Mouse (Mus musculus) neural tube, embryonic 11.5 days (tissue): Measurements from ENCODE around the gene Nckap5l. TPM values are rescaled to one million over a fixed set of nuclear protein-coding genes. Genes with fewer than 3 reads are reported as not detected.

Experiments used
- ATAC-seq: fragments of 200-750 bp; cut with Nextera tagmentation; 2 replicates; pipeline ENCODE4 v1.8.0; 2017; ENCODE audit warnings: moderate number of reproducible peaks, mild to moderate bottlenecking, moderate TSS enrichment, moderate library complexity; ENCODE audit not compliant: insufficient read depth, low FRiP score, low TSS enrichment
- DNase-seq: peaks from one replicate; pipeline ENCODE4 v3.0.0-alpha.2; 2015; ENCODE audit warnings: low spot score
- H3K27ac ChIP-seq: fragments of 300-500 bp; sonication (generic); 2 replicates; pipeline ENCODE4 v1.5.1; 2014; ENCODE audit warnings: low read depth, mild to moderate bottlenecking, low read length
- H3K27me3 ChIP-seq: fragments of 300-500 bp; sonication (generic); 2 replicates; pipeline ENCODE4 v1.6.1; 2014; ENCODE audit warnings: mild to moderate bottlenecking, low read length, mixed read lengths; ENCODE audit not compliant: control insufficient read depth, insufficient read depth
- H3K36me3 ChIP-seq: fragments of 300-500 bp; sonication (generic); 2 replicates; pipeline ENCODE4 v1.6.1; 2014; ENCODE audit warnings: mild to moderate bottlenecking, low read length, moderate library complexity, mixed read lengths; ENCODE audit not compliant: control insufficient read depth, insufficient read depth
- H3K4me1 ChIP-seq: fragments of 300-500 bp; sonication (generic); 2 replicates; pipeline ENCODE4 v1.6.1; 2014; ENCODE audit warnings: low read length, mixed read lengths; ENCODE audit not compliant: control insufficient read depth, insufficient read depth
- H3K4me2 ChIP-seq: fragments of 300-500 bp; sonication (generic); 2 replicates; pipeline ENCODE4 v1.6.1; 2014; ENCODE audit warnings: low read depth, mild to moderate bottlenecking, moderate library complexity
- H3K4me3 ChIP-seq: fragments of 300-500 bp; sonication (generic); 2 replicates; pipeline ENCODE4 v1.5.1; 2014; ENCODE audit warnings: low read depth, low read length
- H3K9ac ChIP-seq: fragments of 300-500 bp; sonication (generic); 2 replicates; pipeline ENCODE4 v1.6.1; 2014; ENCODE audit warnings: mild to moderate bottlenecking, low read length
- H3K9me3 ChIP-seq: fragments of 300-500 bp; sonication (generic); 2 replicates; pipeline ENCODE4 v1.6.1; 2016; ENCODE audit warnings: low read length; ENCODE audit not compliant: control insufficient read depth
- WGBS: fragments of 180-500 bp; shearing (Covaris S2); extraction: QIAGEN DNeasy Blood & Tissue Kit; methylation state at CpG from one replicate; pipeline ENCODE4 v1.1.7; 2014; 5-methylcytosine and 5-hydroxymethylcytosine counted together
- polyA plus RNA-seq: library from polyadenylated mRNA; unstranded; fragments of >200 nt; fragmentation: Nextera tagmentation; extraction: Ambion mirVana; gene quantifications from 2 replicates; pipeline ENCODE4 v1.2.1, GENCODE M21; 2014

Nckap5l gene
- 14.9 TPM in 2 replicates for polyA plus RNA-seq

DNA sequence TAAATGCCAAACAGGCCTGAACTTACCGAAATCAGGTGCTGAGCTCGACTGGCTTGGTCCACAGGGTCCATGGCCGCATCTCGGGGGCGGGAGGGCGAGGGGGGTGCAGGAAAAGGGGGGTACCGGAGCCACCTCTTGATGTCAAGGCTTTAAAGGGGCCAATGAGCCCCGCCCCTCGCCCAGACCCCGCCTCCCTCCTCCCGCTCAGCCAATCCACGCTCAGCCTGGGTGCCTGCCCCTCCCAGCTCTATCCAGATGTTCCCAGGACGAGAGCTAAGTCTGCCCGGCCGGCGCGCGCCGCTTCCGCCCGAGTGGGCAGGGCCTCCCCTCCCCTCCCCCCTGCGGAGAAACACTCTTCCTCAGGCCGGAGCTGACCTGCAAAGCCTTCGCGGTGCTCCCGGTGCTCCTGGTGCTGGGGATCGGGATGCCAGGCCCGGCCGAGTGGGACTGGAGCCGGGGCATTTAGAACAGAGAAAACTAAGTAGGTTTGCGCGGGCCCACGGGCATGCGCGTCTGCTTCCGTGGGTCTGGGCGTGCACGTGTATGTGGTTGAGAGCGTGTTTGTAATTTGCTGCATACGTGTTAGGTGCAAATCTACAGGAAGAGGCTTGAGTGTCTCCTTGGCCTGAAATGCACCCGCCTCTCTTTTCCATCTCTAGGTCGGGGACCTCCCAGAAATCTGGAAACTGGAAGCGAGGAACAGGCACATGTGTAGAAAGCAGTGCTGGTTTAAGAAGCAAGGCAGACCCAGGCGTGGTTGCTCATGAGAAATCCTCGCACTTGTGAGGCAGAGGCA is at the start of gene Nckap5l:
Gene Nckap5l (minus strand): TSS at position 143 of the 796 bp plus-strand sequence.
- H3K4me3 ChIP-seq, result peak within 1 kb of the TSS; percentile 88
- peak within 1 kb of the TSS; percentile 76 for H3K27ac ChIP-seq
- H3K36me3 ChIP-seq, result no peaks in the 10 kb centered on the region
- peak within 1 kb of the TSS; percentile 72 for H3K9ac ChIP-seq
- H3K4me2 ChIP-seq, result peak within 1 kb of the TSS; percentile 78
- ATAC-seq (peak; percentile 94), DNase-seq (peak; percentile 94)
- no peaks in the 10 kb centered on the region for H3K27me3 ChIP-seq
- WGBS, result 1% methylated on average over 38 of the region's 45 CpGs
- peaks cover 17% of the 10 kb centered on the region for H3K4me1 ChIP-seq
- H3K9me3 ChIP-seq, result no peaks in the 10 kb centered on the region

DNA sequence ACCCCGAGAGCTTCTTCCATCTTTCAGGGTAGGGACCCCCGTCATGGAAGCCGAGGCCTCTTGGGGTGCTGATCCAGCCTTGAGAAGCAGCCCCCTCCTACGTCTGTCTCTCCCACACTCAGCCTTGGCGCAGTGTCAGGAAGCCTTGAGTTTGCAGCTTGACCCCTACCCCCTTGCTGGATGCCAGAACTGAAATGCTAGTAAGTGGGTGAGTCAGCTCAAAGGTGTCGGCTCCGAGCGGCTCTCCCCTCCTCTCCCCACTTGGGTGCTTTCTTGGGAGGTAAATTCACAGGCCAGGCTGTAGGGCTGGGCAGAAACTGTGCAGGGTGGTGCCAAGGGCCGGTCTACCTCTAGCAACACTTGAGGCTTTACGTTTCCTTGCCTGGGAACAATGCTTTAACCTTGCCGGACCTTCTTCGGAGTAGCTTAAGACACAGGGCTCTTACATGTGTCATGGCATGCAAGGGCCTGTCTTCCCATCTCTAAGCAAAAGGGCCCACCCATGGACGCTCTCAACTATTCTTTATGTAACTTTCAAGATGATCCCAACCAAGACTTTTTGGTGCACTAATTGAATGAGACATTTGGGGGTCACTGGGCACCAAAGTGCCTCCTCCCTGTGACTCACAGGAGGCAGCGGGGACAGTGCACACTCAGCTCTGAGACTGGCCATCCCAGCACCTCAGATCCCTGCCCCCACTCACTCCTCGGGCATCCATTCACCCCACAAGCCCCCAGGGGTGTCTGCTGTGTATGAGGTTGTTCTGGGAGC is 48.0 kb upstream of the Nckap5l start:
- WGBS, result 82% methylated on average over 15 of the region's 15 CpGs

DNA sequence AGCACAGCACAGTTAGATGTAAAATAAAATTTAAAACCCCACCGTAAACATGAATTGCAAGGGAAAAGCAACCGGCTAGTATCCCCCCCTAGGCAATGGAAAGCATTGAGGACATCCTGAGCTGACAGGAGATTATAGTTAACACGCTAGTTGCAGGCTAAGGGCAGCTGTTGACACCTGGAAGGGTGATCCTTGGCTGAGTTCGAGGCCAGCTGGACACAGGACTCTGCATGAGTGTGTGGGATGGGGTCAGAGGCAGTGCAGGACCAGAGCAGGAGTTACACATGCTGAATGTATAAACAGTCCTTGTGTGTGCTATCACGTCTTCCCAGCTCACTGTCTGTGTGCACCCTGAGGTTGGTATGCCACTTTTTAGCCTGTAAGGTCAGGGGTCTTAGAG is 45.7 kb upstream of the Nckap5l start:
- Histone ChIP-seq H3K4me3 (no peak overlapping the region), H3K9ac (no peak overlapping the region), H3K27ac (no peak overlapping the region), H3K36me3 (no peaks in the 10 kb centered on the region), H3K4me2 (no peak overlapping the region), H3K27me3 (no peaks in the 10 kb centered on the region), H3K4me1 (peaks cover 3% of the 10 kb centered on the region; the same call in 1 of the 2 replicates), H3K9me3 (no peaks in the 10 kb centered on the region)
- no peak for ATAC-seq
- no peak for DNase-seq
- WGBS, result 85% methylated on average over 5 of the region's 5 CpGs

More for the DNA sequence above, 48.0 kb upstream of the Nckap5l start:
- ATAC-seq (no peak), DNase-seq (no peak)
- peaks cover 3% of the 10 kb centered on the region; the same call in 1 of the 2 replicates for H3K4me1 ChIP-seq
- no peaks in the 10 kb centered on the region for H3K36me3 ChIP-seq
- no peaks in the 10 kb centered on the region for H3K9me3 ChIP-seq
- no peak overlapping the region for H3K27ac ChIP-seq
- H3K27me3 ChIP-seq, result no peaks in the 10 kb centered on the region
- no peak overlapping the region for H3K9ac ChIP-seq
- no peak overlapping the region for H3K4me2 ChIP-seq
- H3K4me3 ChIP-seq, result no peak overlapping the region

GRCm38 (mm10) chr15:99502311-99502831 is 44.8 kb upstream of the Nckap5l start:
- Histone ChIP-seq H3K4me2 (no peak overlapping the region), H3K4me3 (no peak overlapping the region), H3K9me3 (no peaks in the 10 kb centered on the region), H3K27me3 (no peaks in the 10 kb centered on the region), H3K27ac (peak overlapping the region; percentile 70), H3K9ac (no peak overlapping the region), H3K4me1 (peaks cover 3% of the 10 kb centered on the region; the same call in 1 of the 2 replicates), H3K36me3 (no peaks in the 10 kb centered on the region)
- 50% methylated on average over 12 of the region's 12 CpGs for WGBS
- DNase-seq (peak; percentile 39), ATAC-seq (peak; percentile 31; the same call in 1 of the 2 replicates)

DNA sequence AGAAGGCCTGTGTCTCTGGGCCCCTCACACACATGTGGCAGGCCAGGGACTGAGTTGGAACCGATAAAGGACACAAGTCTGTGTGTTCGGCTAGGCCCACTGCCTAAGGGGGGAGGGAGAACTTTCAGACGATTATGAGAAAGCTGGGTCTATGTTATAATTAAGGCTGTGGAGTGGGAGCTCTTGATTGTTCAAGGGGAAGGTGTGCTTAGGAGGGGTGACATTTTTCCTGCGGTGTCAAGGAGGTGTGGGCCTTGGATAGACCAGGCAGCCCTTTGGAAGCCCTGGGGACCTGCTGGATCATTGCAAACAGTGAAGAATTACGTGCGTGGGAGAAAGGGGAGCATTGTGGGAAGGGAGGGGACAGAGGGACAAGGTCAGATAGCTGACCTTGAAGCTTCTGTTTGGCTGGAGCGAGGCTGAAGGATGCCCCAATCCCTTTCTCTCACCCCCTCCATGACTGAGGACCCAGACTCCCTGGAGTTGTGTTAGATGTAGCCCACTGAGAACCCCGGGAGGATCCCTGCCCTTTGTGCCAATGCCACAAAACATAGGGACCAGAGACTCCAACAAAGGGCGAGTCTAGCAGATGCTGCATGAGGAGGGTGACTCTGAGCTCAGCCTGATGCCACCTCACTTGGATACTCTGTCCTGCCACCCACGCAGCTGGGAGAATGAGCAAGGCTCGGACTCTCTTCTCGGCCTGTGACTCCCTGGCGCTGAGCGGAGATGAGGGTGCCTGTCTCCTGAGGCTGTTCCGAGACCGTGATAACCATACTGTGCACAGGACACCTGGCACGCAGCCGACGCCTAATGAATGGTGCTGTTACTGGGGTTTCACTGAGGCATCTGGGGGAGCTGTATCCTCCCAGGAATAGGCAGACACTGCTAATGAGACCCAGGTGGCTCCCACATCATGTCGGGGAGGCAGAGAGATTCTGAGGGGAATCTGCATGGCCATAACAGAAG is 44.0 kb upstream of the Nckap5l start:
- Histone ChIP-seq H3K4me3 (no peak overlapping the region), H3K4me2 (no peak overlapping the region), H3K27me3 (no peaks in the 10 kb centered on the region), H3K36me3 (no peaks in the 10 kb centered on the region), H3K9me3 (no peaks in the 10 kb centered on the region), H3K9ac (no peak overlapping the region), H3K27ac (peak overlapping the region; percentile 70), H3K4me1 (peaks cover 3% of the 10 kb centered on the region; the same call in 1 of the 2 replicates)
- ATAC-seq (no peak), DNase-seq (peak; percentile 46)
- WGBS, result 68% methylated on average over 20 of the region's 20 CpGs

DNA sequence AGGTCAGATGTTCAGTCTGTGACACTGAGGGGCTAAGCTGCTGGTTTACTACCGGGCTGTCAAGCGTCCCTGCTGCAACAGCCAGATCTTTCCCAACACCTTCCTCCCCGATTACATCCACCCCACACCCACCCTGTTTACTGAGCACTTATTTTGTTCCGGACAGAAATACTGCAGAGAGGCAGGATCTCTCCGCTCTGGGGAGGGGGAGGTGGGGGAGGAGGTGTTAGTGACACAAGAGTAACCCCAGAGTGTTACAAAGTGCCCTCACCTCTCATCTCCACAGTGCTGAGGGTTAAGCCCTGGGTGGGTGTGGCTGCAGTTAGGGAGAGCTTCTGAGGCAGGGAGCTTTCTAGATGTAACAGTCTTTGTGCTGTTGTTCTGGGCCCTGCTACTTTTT is 42.8 kb upstream of the Nckap5l start:
- ATAC-seq (no peak), DNase-seq (no peak)
- WGBS, result 46% methylated on average over 5 of the region's 5 CpGs
- Histone ChIP-seq H3K27ac (no peak overlapping the region), H3K36me3 (no peaks in the 10 kb centered on the region), H3K9me3 (no peaks in the 10 kb centered on the region), H3K4me1 (peaks cover 1% of the 10 kb centered on the region; the same call in 1 of the 2 replicates), H3K27me3 (no peaks in the 10 kb centered on the region), H3K4me3 (no peak overlapping the region), H3K9ac (no peak overlapping the region), H3K4me2 (no peak overlapping the region)

DNA sequence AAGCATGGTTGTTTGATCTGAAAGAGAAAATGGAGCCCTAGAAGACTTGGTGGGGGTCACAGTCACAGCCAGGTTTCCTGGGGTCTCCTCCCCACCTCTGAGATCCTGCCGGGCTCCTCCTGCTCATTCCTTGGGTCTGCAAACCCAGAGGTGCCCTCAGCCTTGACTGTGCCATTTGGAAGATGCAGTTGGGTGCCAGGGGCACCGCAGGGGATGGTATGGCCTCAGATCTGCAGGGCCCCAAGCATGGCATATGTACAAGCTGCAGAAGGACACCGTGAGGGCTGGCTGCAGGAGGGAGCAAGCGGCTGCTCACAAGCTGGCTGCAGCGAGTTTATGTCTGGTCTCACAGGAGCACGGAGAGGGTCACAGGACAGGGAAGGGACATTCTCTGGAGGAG is 42.2 kb upstream of the Nckap5l start:
- ATAC-seq (no peak), DNase-seq (no peak)
- WGBS, result 44% methylated on average over 6 of the region's 6 CpGs
- Histone ChIP-seq H3K27ac (no peak overlapping the region), H3K4me3 (no peak overlapping the region), H3K36me3 (no peaks in the 10 kb centered on the region), H3K27me3 (no peaks in the 10 kb centered on the region), H3K4me2 (no peak overlapping the region), H3K9ac (no peak overlapping the region), H3K9me3 (no peaks in the 10 kb centered on the region), H3K4me1 (no peaks in the 10 kb centered on the region; the same call in 1 of the 2 replicates)

GRCm38 (mm10) chr15:99498781-99499180 is 41.2 kb upstream of the Nckap5l start:
- Histone ChIP-seq H3K27ac (no peak overlapping the region), H3K4me3 (no peak overlapping the region), H3K9ac (0 out of 2 replicates have a peak overlapping the region, but pooled peaks have one; percentile 10), H3K4me1 (no peaks in the 10 kb centered on the region; the same call in 1 of the 2 replicates), H3K27me3 (no peaks in the 10 kb centered on the region), H3K4me2 (no peak overlapping the region), H3K9me3 (no peaks in the 10 kb centered on the region), H3K36me3 (no peaks in the 10 kb centered on the region)
- 81% methylated on average over 4 of the region's 4 CpGs for WGBS
- DNase-seq (no peak), ATAC-seq (no peak)
